Mouse (Mus musculus) hindbrain, embryonic 13.5 days (tissue): Measurements from ENCODE around the gene Chp1. TPM values are rescaled to one million over a fixed set of nuclear protein-coding genes. Genes with fewer than 3 reads are reported as not detected.
"Not testable (repeated sequence)": the region's sequence is repeated elsewhere in the genome, so short reads cannot be mapped to it uniquely, and the experiment has no call there.

Source experiments
- ATAC-seq: fragments of 200-750 bp; cut with Nextera tagmentation; 2 replicates; pipeline ENCODE4 v1.8.0; 2017; ENCODE audit warnings: moderate TSS enrichment; ENCODE audit not compliant: low FRiP score
- H3K27ac ChIP-seq: fragments of 300-500 bp; sonication (generic); 2 replicates; pipeline ENCODE4 v1.5.1; 2015; ENCODE audit warnings: inconsistent platforms, mild to moderate bottlenecking, moderate library complexity
- H3K27me3 ChIP-seq: fragments of 300-500 bp; sonication (generic); 2 replicates; pipeline ENCODE4 v1.6.1; 2015; ENCODE audit warnings: mild to moderate bottlenecking, inconsistent platforms
- H3K36me3 ChIP-seq: fragments of 300-500 bp; sonication (generic); 2 replicates; pipeline ENCODE4 v1.6.1; 2015; ENCODE audit warnings: mild to moderate bottlenecking, inconsistent platforms
- H3K4me1 ChIP-seq: fragments of 300-500 bp; sonication (generic); replicated peaks from 2 replicates; pipeline ENCODE4 v1.6.1; 2015; ENCODE audit warnings: inconsistent platforms
- H3K4me2 ChIP-seq: fragments of 300-500 bp; sonication (generic); 2 replicates; pipeline ENCODE4 v1.6.1; 2015; ENCODE audit warnings: inconsistent platforms, mild to moderate bottlenecking, moderate library complexity
- H3K4me3 ChIP-seq: fragments of 300-500 bp; sonication (generic); 2 replicates; pipeline ENCODE4 v1.5.1; 2015; ENCODE audit warnings: mild to moderate bottlenecking, inconsistent platforms
- H3K9ac ChIP-seq: fragments of 300-500 bp; sonication (generic); 2 replicates; pipeline ENCODE4 v1.6.1; 2015; ENCODE audit warnings: mild to moderate bottlenecking, inconsistent platforms
- H3K9me3 ChIP-seq: fragments of 300-500 bp; sonication (generic); 2 replicates; pipeline ENCODE4 v1.6.1; 2016; ENCODE audit warnings: inconsistent platforms
- WGBS: fragments of 180-500 bp; shearing (Covaris S2); methylation state at CpG from one replicate; pipeline ENCODE4 v1.1.7; 2015; 5-methylcytosine and 5-hydroxymethylcytosine counted together
- polyA plus RNA-seq: library from polyadenylated mRNA; unstranded; fragments of >200 nt; fragmentation: Nextera tagmentation; extraction: Ambion mirVana; gene quantifications from 2 replicates; pipeline ENCODE4 v1.2.1, GENCODE M21; 2015

The Chp1 gene
- polyA plus RNA-seq, 1 experiment from 2014 or later = 63.0 TPM

- Histone ChIP-seq H3K27ac (no peak overlapping the region), H3K27me3 (no peaks in the 10 kb centered on the region), H3K9me3 (no peaks in the 10 kb centered on the region), H3K36me3 (peaks cover 43% of the 10 kb centered on the region), H3K4me1 (no peaks in the 10 kb centered on the region), H3K4me2 (no peak overlapping the region), H3K9ac (no peak overlapping the region), H3K4me3 (no peak overlapping the region)
- WGBS = 96% methylated on average over 3 of the region's 3 CpGs
- ATAC-seq = no peak
These were observed 34.1 kb downstream of the Chp1 start for GRCm38 (mm10) chr2:119581571-119581970.

GRCm38 (mm10) chr2:119583439-119583838 is 35.9 kb downstream of the Chp1 start:
- ATAC-seq = no peak
- H3K4me3 ChIP-seq = no peak overlapping the region
- H3K9me3 ChIP-seq = no peaks in the 10 kb centered on the region
- peaks cover 49% of the 10 kb centered on the region for H3K36me3 ChIP-seq
- H3K9ac ChIP-seq = no peak overlapping the region
- no peaks in the 10 kb centered on the region for H3K4me1 ChIP-seq
- H3K27me3 ChIP-seq = no peaks in the 10 kb centered on the region
- H3K27ac ChIP-seq = no peak overlapping the region
- 85% methylated on average over 2 of the region's 2 CpGs for WGBS
- no peak overlapping the region for H3K4me2 ChIP-seq

- H3K36me3 ChIP-seq = peaks cover 43% of the 10 kb centered on the region
- H3K27ac ChIP-seq = no peak overlapping the region
- H3K9ac ChIP-seq = no peak overlapping the region
- H3K27me3 ChIP-seq = no peaks in the 10 kb centered on the region
- no peak overlapping the region for H3K4me2 ChIP-seq
- H3K4me3 ChIP-seq = no peak overlapping the region
- WGBS = 91% methylated on average over 8 of the region's 8 CpGs
- ATAC-seq = no peak
- no peaks in the 10 kb centered on the region for H3K9me3 ChIP-seq
- no peaks in the 10 kb centered on the region for H3K4me1 ChIP-seq
These were observed 36.8 kb downstream of the Chp1 start for GRCm38 (mm10) chr2:119584282-119584681.

GRCm38 (mm10) chr2:119587383-119587782 is 39.9 kb downstream of the Chp1 start:
- no peaks in the 10 kb centered on the region for H3K9me3 ChIP-seq
- ATAC-seq = no peak
- 12% methylated on average over 4 of the region's 4 CpGs for WGBS

GRCm38 (mm10) chr2:119591247-119591646 is 43.8 kb downstream of the Chp1 start:
- H3K9ac ChIP-seq = no peak overlapping the region
- H3K4me3 ChIP-seq = no peak overlapping the region
- H3K27me3 ChIP-seq = no peaks in the 10 kb centered on the region
- H3K36me3 ChIP-seq = peaks cover 21% of the 10 kb centered on the region
- H3K4me1 ChIP-seq = peaks cover 21% of the 10 kb centered on the region
- WGBS = 92% methylated on average over 3 of the region's 3 CpGs
- ATAC-seq = no peak
- H3K9me3 ChIP-seq = no peaks in the 10 kb centered on the region
- no peak overlapping the region for H3K4me2 ChIP-seq
- no peak overlapping the region for H3K27ac ChIP-seq

More at GRCm38 (mm10) chr2:119587383-119587782, 39.9 kb downstream of the Chp1 start:
- H3K36me3 ChIP-seq = peaks cover 40% of the 10 kb centered on the region
- no peak overlapping the region for H3K27ac ChIP-seq
- H3K27me3 ChIP-seq = no peaks in the 10 kb centered on the region
- H3K9ac ChIP-seq = no peak overlapping the region
- no peaks in the 10 kb centered on the region for H3K4me1 ChIP-seq
- H3K4me2 ChIP-seq = no peak overlapping the region
- H3K4me3 ChIP-seq = no peak overlapping the region

GRCm38 (mm10) chr2:119593765-119594112 is 46.2 kb downstream of the Chp1 start:
- peaks cover 36% of the 10 kb centered on the region for H3K36me3 ChIP-seq
- 8% methylated on average over 7 of the region's 7 CpGs for WGBS
- no peak; the same call in 1 of the 2 replicates for ATAC-seq

GRCm38 (mm10) chr2:119594113-119594981 is 46.9 kb downstream of the Chp1 start:
- WGBS = 0% methylated on average over 61 of the region's 61 CpGs

More at GRCm38 (mm10) chr2:119593765-119594112, 46.2 kb downstream of the Chp1 start:
- no peaks in the 10 kb centered on the region for H3K27me3 ChIP-seq
- no peaks in the 10 kb centered on the region for H3K9me3 ChIP-seq
- peak overlapping the region; percentile 88 for H3K27ac ChIP-seq
- H3K4me3 ChIP-seq = peak overlapping the region; percentile 96
- peaks cover 39% of the 10 kb centered on the region for H3K4me1 ChIP-seq
- H3K4me2 ChIP-seq = peak overlapping the region; percentile 51
- H3K9ac ChIP-seq = peak overlapping the region; percentile 97; the same call in 1 of the 2 replicates

GRCm38 (mm10) chr2:119595308-119595707 is 47.8 kb downstream of the Chp1 start:
- Histone ChIP-seq H3K4me2 (peak overlapping the region; percentile 62), H3K27me3 (no peaks in the 10 kb centered on the region), H3K36me3 (peaks cover 45% of the 10 kb centered on the region), H3K9ac (peak overlapping the region; percentile 97), H3K9me3 (no peaks in the 10 kb centered on the region), H3K4me3 (peak overlapping the region; percentile 96), H3K4me1 (peaks cover 42% of the 10 kb centered on the region), H3K27ac (no peak overlapping the region)
- WGBS = 60% methylated on average over 4 of the region's 4 CpGs
- no peak for ATAC-seq

More at GRCm38 (mm10) chr2:119594113-119594981, 46.9 kb downstream of the Chp1 start:
- H3K9ac ChIP-seq = peak overlapping the region; percentile 97
- peak overlapping the region; percentile 96 for H3K4me3 ChIP-seq
- H3K27ac ChIP-seq = peak overlapping the region; percentile 88
- H3K36me3 ChIP-seq = peaks cover 40% of the 10 kb centered on the region
- peaks cover 39% of the 10 kb centered on the region for H3K4me1 ChIP-seq
- no peaks in the 10 kb centered on the region for H3K27me3 ChIP-seq
- H3K4me2 ChIP-seq = peak overlapping the region; percentile 62
- ATAC-seq = peak; percentile 99
- no peaks in the 10 kb centered on the region for H3K9me3 ChIP-seq

- Histone ChIP-seq H3K9me3 (no peaks in the 10 kb centered on the region), H3K27me3 (no peaks in the 10 kb centered on the region), H3K9ac (no peak overlapping the region), H3K36me3 (peaks cover 38% of the 10 kb centered on the region), H3K4me2 (no peak overlapping the region), H3K4me1 (peaks cover 53% of the 10 kb centered on the region), H3K4me3 (no peak overlapping the region), H3K27ac (no peak overlapping the region)
- no peak for ATAC-seq
- 94% methylated on average over 8 of the region's 8 CpGs for WGBS
These were observed 49.4 kb downstream of the Chp1 start for GRCm38 (mm10) chr2:119596781-119597330.

- Histone ChIP-seq H3K4me3 (no peak overlapping the region), H3K9ac (no peak overlapping the region), H3K4me2 (no peak overlapping the region), H3K9me3 (no peaks in the 10 kb centered on the region), H3K36me3 (peaks cover 54% of the 10 kb centered on the region), H3K27me3 (no peaks in the 10 kb centered on the region), H3K27ac (no peak overlapping the region), H3K4me1 (peaks cover 39% of the 10 kb centered on the region)
- 83% methylated on average over 4 of the region's 4 CpGs for WGBS
- ATAC-seq = no peak
These were observed 53.5 kb downstream of the Chp1 start for GRCm38 (mm10) chr2:119601027-119601426.

- peaks cover 54% of the 10 kb centered on the region for H3K36me3 ChIP-seq
These were observed 54.1 kb downstream of the Chp1 start for GRCm38 (mm10) chr2:119601575-119601974.

GRCm38 (mm10) chr2:119602488-119602887 is 55.0 kb downstream of the Chp1 start:
- Histone ChIP-seq H3K4me3 (no peak overlapping the region), H3K9ac (no peak overlapping the region), H3K27ac (no peak overlapping the region), H3K27me3 (no peaks in the 10 kb centered on the region), H3K4me2 (no peak overlapping the region), H3K36me3 (peaks cover 51% of the 10 kb centered on the region), H3K4me1 (peaks cover 28% of the 10 kb centered on the region), H3K9me3 (no peaks in the 10 kb centered on the region)
- no peak for ATAC-seq
- 79% methylated on average over 1 of the region's 1 CpGs for WGBS

More at GRCm38 (mm10) chr2:119601575-119601974, 54.1 kb downstream of the Chp1 start:
- not testable (repeated sequence) for H3K9ac ChIP-seq, H3K4me3 ChIP-seq, ATAC-seq, H3K27ac ChIP-seq, H3K4me2 ChIP-seq, H3K27me3 ChIP-seq, H3K9me3 ChIP-seq
- 72% methylated on average over 3 of the region's 3 CpGs for WGBS
- H3K4me1 ChIP-seq = peaks cover 35% of the 10 kb centered on the region
